Mouse (Mus musculus) olfactory bulb, adult 2 months (tissue): Measurements from ENCODE around the gene Rrp9. TPM values are rescaled to one million over a fixed set of nuclear protein-coding genes. Genes with fewer than 3 reads are reported as not detected.

Source experiments
- H3K27ac ChIP-seq: fragments of 200-500 bp; 2 replicates; pipeline ENCODE4 v1.5.1; 2012; ENCODE audit warnings: low read depth, low read length; ENCODE audit not compliant: insufficient read depth
- H3K4me1 ChIP-seq: fragments of 200-500 bp; 2 replicates; pipeline ENCODE4 v1.6.1; 2012; ENCODE audit warnings: low read length; ENCODE audit not compliant: control insufficient read depth, insufficient read depth
- H3K4me3 ChIP-seq: fragments of 200-500 bp; 2 replicates; pipeline ENCODE4 v1.5.1; 2012; ENCODE audit warnings: mild to moderate bottlenecking, low read depth, low read length, moderate library complexity; ENCODE audit not compliant: insufficient read depth
- CTCF ChIP-seq: fragments of 200-500 bp; IDR thresholded peaks from 2 replicates; pipeline ENCODE4 v1.5.1; 2012; ENCODE audit warnings: low read depth, mild to moderate bottlenecking, low read length, moderate library complexity; ENCODE audit not compliant: insufficient read depth
- POLR2A ChIP-seq: fragments of 200-500 bp; IDR thresholded peaks from 2 replicates; pipeline ENCODE4 v1.6.1; 2012; ENCODE audit warnings: mild to moderate bottlenecking, low read depth, low read length, moderate library complexity; ENCODE audit not compliant: insufficient read depth
- WGBS: fragments of 180-500 bp; shearing (Covaris S2); methylation state at CpG from one replicate; pipeline ENCODE4 v1.1.7; 2018; 5-methylcytosine and 5-hydroxymethylcytosine counted together
- polyA plus RNA-seq: library from polyadenylated mRNA; stranded (reverse); fragments of >200 nt; gene quantifications from 2 replicates; pipeline ENCODE4 v1.2.4, GENCODE M21; 2012; ENCODE audit warnings: low replicate concordance; ENCODE audit not compliant: missing spikeins, insufficient read depth, insufficient read length

Gene Rrp9
- polyA plus RNA-seq, 1 experiment = not detected

DNA sequence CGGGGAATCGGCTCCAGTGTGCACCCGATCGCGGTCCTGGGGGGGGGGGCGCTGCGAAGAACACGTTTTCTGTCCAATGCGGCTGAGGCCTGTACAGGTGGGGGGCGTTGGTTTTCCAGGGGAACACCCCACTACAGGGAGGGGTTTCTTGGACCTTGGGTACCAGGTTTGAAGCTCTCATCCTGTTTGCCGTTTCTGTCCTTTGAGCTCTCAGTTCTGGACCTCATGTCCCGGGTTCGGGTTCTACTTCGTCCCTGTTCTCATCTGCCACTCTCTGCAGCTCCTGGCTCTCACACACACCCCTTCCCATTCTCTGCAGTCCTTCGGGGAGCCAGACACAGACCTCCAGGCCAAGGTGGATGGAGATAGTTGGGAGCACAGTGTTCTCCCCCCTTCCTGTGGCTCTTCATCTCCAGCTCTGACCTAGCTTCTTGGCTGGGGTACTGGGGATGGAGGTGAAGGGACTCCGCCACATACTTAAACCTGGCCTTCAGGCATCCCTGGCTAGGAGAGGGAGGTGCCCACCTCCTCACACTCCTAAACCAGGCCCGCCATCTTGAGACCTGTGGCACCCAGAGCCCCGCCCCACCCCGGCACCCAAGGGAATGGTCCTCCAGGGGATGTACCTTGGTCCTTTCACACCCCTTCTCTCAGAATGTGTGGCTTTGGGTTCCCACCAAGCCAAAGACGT, 21.5 kb upstream of the Rrp9 start:
- Histone ChIP-seq H3K27ac (no peak overlapping the region; the same call in 1 of the 2 replicates), H3K4me1 (peaks cover 37% of the 10 kb centered on the region), H3K4me3 (peak overlapping the region; percentile 57)
- 9% methylated on average over 19 of the region's 20 CpGs for WGBS
- TF ChIP-seq CTCF (no peak), POLR2A (no peak)

DNA sequence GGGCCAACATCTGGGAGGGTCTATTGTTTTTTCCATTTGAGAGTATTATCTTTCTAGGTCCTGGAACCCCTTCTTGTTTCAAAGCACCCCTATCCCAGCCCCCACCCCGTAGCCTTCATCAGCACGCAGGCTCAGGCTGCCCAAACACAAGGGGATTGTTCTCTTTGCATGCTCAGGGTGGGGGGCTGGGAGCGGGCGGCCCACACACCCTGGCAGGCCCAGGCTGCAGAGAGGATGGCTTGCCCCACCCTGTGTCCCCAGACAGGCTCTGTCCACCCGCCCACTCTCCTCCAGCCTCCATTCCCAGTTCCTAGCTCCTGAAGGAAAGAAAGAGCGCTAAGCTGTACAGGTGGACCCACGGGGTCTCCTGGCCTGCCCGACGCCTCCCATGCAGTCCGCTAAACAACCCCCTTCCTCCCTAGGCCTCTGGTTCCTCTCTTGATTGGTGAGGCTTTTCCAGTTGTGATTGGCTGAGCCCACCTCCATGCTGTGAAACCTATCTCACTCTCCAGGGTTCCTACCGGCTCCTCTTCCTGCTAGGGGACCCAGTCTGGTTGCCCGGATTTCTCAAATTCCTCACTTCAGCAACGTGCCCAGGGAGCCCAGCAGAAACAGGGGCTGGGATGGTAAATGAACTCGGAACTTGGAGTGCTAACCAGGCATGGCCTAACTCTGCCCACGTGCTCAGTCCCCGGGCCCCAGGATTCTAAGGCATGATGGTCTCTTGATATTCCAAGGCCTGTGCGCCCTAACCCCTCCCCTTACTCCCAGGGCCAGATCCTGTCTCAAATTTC, 20.7 kb upstream of the Rrp9 start:
- WGBS = 34% methylated on average over 17 of the region's 17 CpGs
- H3K4me1 ChIP-seq = peaks cover 40% of the 10 kb centered on the region
- peak overlapping the region; percentile 57 for H3K4me3 ChIP-seq
- TF ChIP-seq CTCF (no peak), POLR2A (no peak)
- no peak overlapping the region; the same call in 1 of the 2 replicates for H3K27ac ChIP-seq

DNA sequence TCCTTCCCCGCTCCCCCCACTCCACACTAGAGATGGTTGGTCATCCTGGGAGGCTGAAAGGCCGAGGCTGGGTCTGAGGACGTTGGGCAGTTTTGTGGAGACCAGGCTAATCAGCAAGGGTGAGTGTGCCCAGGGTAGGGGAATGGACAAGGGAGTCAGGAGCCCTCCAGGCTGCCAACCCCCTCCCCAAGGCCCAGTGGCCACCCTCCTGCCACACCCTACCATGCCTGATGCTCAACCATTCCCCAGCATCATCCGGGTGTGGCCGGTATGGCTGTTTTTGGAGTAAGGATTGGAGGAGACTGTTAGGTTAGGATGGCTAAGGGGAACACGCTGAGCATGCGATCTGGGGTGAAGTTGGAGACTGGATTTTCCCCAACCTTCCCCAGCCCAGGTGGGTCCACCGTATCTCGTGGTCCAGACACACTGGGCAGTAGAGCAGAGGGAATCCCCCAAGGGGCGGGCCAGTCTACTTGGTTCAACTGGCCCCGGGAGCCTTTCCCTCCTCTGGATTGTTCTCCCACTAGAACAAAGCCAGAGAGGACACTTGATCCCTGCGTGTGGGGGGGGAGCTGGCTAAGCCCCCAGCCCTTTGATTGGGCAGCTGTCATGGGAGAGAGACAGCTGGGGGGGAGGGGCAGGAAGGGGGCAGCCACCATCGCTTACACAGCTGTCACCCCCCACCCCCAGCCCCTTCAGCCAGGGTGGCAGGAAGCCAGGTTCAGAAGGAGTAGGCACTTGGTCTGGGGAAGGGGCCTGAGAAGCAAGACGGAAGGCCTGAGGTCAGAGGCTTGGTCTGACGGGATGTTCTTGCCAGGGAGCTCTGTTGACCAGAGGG, 19.2 kb upstream of the Rrp9 start:
- no peak overlapping the region for H3K4me3 ChIP-seq
- 45% methylated on average over 15 of the region's 15 CpGs for WGBS
- no peak overlapping the region for H3K27ac ChIP-seq
- TF ChIP-seq POLR2A (no peak), CTCF (no peak)
- H3K4me1 ChIP-seq = peaks cover 44% of the 10 kb centered on the region

DNA sequence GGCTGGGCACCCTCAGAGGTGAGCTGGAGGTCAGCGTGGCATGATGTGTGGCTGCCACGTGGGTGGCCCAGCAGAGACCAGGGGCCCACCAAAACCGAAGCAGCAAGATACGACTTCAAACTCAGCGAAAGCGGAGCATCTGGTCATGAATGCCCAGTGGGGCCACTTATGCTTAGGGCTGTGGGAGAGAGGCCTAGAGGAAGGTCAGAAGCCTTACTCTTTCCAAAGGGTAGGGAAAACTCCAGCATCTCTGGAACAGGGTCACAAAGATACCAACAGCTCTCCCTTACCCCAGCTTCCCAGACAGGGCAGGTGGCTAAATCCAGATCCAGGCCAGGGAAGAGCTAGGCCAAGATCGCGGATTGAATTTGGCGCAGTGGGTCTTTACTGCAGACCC, 18.6 kb upstream of the Rrp9 start:
- no peak overlapping the region for H3K4me3 ChIP-seq
- no peak overlapping the region for H3K27ac ChIP-seq
- 74% methylated on average over 9 of the region's 9 CpGs for WGBS
- TF ChIP-seq POLR2A = no peak
- TF ChIP-seq CTCF = no peak
- H3K4me1 ChIP-seq = peaks cover 44% of the 10 kb centered on the region

DNA sequence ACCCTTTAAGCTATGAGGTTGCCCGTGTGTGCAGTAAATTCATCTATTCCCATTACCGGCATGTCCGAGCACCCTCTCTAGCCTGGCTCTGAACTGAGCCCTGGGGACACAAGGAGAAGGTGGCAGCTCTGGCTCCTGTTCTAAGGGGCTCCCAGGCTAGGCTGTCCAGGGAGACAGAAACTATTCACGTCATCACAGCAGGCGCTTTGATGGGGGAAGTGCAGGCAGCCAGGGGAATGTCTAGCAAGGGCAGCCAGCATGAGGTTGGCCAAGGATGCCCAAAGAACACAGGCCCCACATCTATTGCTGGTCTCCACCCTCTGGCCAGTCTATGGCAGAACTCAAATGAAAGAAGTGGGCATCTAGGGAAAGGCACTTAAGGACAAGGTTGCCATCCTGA, 17.8 kb upstream of the Rrp9 start:
- H3K4me3 ChIP-seq = no peak overlapping the region
- H3K4me1 ChIP-seq = peaks cover 41% of the 10 kb centered on the region
- WGBS = 78% methylated on average over 5 of the region's 5 CpGs
- TF ChIP-seq POLR2A = no peak
- TF ChIP-seq CTCF = no peak
- no peak overlapping the region for H3K27ac ChIP-seq

DNA sequence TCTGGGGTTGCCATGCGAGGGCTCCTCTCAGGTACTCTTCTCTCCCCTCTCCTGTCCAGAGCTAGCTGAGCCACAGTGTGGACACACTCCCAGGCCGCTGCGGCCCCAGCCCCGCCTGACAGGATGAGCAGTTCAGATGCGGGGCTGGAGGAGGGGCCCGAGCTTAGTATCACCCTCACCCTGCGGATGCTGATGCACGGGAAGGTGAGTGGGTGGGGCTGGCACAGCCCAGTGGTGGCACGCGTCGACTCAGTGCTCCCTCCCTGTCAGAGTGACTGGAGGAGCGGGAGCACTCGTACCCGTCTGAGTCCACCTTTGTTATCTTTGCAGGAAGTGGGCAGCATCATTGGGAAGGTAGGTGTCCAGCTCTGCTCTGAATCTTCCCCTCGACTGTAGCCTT, 15.8 kb upstream of the Rrp9 start:
- Histone ChIP-seq H3K4me1 (peaks cover 32% of the 10 kb centered on the region), H3K27ac (no peak overlapping the region)

DNA sequence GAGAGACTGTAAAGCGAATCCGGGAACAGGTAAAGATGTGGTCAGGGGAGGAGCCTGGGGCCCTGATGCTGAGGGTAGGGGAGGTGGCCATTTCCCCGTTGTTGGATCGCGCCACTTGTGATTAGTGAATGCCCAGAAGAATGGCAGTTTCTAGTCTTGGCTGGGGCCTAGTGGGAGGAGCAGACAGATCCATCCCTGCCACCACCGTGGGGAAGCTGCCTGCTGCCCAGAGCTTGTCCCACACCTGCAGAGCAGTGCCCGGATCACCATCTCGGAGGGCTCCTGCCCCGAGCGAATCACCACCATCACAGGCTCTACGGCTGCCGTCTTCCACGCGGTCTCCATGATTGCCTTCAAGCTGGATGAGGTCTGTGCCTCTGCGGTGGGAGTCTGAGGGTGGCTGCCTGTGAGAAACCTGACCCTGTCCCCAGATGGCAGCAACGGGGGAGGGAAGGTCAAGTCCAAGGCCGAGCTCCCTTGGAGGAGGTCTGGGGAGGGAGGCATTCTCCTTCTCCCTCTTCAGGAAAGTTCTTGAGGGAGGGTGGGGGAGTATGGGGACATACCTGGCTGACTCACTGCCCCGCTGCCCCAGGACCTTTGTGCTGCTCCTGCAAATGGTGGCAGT, 15.2 kb upstream of the Rrp9 start:
- H3K4me3 ChIP-seq = no peak overlapping the region
- 79% methylated on average over 18 of the region's 18 CpGs for WGBS
- TF ChIP-seq CTCF (no peak), POLR2A (no peak)
- peaks cover 29% of the 10 kb centered on the region for H3K4me1 ChIP-seq
- no peak overlapping the region for H3K27ac ChIP-seq

More for the DNA sequence above, 15.8 kb upstream of the Rrp9 start:
- 74% methylated on average over 15 of the region's 15 CpGs for WGBS
- H3K4me3 ChIP-seq = no peak overlapping the region
- TF ChIP-seq CTCF (no peak), POLR2A (no peak)

DNA sequence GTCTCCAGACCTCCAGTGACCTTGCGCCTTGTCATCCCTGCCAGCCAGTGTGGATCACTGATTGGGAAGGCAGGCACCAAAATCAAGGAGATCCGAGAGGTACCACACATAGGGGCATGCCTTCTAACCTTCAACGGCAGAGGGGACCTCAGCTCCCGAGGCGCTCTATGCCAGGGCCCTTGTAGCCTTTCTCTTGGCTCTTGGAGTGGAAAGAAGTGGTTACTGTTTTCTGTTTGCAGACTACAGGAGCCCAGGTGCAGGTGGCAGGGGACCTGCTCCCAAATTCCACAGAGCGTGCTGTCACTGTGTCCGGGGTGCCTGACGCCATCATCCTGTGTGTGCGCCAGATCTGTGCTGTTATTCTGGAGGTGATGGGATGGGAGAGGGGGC, 14.7 kb upstream of the Rrp9 start:
- peaks cover 34% of the 10 kb centered on the region for H3K4me1 ChIP-seq
- H3K4me3 ChIP-seq = no peak overlapping the region
- WGBS = 91% methylated on average over 9 of the region's 9 CpGs
- H3K27ac ChIP-seq = no peak overlapping the region
- no peak for TF ChIP-seq CTCF
